Mouse (Mus musculus): ENCODE data around the gene Ranbp3. TPM values are rescaled to one million over a fixed set of nuclear protein-coding genes. Genes with fewer than 3 reads are reported as not detected.

The Ranbp3 gene
- polyA plus RNA-seq, 1 experiment from 2014 or later: 109 TPM

DNA sequence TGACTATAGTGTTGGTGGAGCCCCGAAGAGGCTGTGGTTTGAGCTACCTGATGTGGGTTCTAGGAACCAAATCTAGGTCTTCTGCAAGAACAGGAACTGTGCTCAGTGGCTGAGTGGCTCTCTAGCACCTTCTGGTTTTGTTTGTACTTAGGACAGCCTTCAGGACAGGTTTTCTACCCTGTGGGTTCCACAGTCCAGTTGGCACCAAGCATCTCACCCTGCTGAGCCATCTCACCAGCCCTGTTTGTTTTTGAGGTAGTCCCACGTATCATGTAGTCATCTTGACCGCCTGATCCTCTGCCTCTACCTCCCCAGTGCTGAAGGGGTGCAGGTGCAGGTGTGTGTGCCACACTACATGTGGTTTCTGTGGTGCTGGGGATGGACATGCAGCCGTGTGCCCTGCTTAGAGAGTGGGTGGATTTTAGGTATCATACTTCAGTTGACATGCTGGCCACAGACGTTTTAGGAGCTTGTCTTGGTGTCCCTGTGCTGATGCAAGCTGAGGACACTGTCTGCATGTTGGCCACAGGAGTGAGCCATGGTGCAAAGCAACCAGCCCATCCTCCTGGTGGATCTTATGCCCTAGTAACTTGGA is 10.5 kb downstream of the Ranbp3 start:
- 86% methylated on average over 5 of the region's 5 CpGs for WGBS
- Histone ChIP-seq H3K9me3 (no peaks in the 10 kb centered on the region), H3K4me3 (no peak overlapping the region), H3K36me3 (replicated peaks) (peaks cover 22% of the 10 kb centered on the region), H3K27ac (no peak overlapping the region), H3K9ac (no peak overlapping the region), H3K4me1 (peaks cover 8% of the 10 kb centered on the region; the same call in 1 of the 2 replicates), H3K27me3 (replicated peaks) (no peaks in the 10 kb centered on the region), H3K4me2 (no peak overlapping the region)
- no peak for ATAC-seq (replicated peaks)

DNA sequence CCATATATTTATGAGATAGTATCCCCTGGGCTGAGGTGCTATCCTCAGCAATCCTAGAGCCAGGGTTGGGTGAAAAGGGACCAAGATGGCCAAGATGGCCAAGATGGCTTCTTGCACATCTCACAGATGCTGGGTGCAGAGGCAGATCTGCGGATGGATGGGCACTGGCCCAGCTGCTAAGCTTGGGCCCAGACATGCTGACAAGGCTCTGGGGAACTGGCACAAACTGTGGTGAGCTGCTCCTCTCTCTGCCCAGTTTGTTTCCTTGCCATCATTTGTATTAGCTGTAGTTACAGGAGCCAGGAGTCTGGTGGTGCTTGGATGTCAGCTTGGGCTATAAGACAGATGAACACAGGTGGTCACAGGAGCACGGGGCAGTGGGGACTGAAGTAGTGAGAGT is 11.6 kb downstream of the Ranbp3 start:
- no peak for ATAC-seq (replicated peaks)
- 86% methylated on average over 2 of the region's 2 CpGs for WGBS
- no peaks in the 10 kb centered on the region for H3K9me3 ChIP-seq
- H3K27ac ChIP-seq: no peak overlapping the region
- peaks cover 26% of the 10 kb centered on the region for H3K36me3 ChIP-seq (replicated peaks)
- no peak overlapping the region for H3K9ac ChIP-seq
- no peaks in the 10 kb centered on the region for H3K27me3 ChIP-seq (replicated peaks)
- peaks cover 6% of the 10 kb centered on the region; the same call in 1 of the 2 replicates for H3K4me1 ChIP-seq
- H3K4me2 ChIP-seq: no peak overlapping the region
- no peak overlapping the region for H3K4me3 ChIP-seq

DNA sequence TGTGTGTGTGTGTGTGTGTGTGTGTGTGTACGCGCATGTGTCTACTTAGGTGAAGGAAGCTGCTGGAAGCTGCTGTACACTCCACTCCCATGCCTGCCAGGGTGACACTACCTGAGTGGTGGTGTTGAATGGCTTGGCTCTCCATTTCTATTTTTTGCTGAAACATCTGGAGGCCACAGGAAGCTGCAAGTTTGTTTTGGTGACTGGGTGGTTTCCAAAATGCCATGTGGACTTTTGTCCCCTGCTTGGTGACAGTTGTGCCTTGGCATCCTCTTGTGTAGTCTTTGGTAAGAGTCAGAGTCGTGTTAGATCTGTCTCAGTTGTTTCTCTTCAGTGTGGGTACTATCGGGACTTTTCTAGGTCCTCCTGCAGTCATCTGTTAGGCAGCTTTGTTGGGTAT is 13.7 kb downstream of the Ranbp3 start:
- no peaks in the 10 kb centered on the region for H3K27me3 ChIP-seq (replicated peaks)
- H3K9ac ChIP-seq: no peak overlapping the region
- H3K9me3 ChIP-seq: no peaks in the 10 kb centered on the region
- H3K4me3 ChIP-seq: no peak overlapping the region
- H3K36me3 ChIP-seq (replicated peaks): peaks cover 30% of the 10 kb centered on the region
- H3K27ac ChIP-seq: no peak overlapping the region
- H3K4me1 ChIP-seq: peaks cover 5% of the 10 kb centered on the region; the same call in 1 of the 2 replicates
- H3K4me2 ChIP-seq: no peak overlapping the region
- ATAC-seq (replicated peaks): no peak
- 85% methylated on average over 3 of the region's 4 CpGs for WGBS

DNA sequence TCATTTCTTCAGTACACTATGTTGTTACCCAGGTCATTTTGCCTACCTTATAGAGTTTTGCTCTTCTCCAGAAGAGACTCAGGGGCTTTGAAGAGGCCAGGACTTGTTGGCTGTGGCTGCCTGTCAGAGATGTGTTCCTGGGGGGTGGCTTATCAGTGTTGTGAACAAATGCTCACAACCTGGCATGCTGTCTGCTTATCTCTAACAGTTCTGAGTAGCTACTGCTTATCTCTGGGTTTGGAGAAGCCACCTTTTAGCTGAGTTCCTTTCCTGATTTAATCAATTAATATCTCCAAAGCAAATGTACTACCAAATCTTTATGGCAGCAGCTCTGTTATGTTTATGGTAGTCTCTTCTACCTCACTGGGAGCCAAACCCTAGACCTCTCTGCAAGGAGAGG is 15.0 kb downstream of the Ranbp3 start:
- no peaks in the 10 kb centered on the region for H3K9me3 ChIP-seq
- H3K9ac ChIP-seq: no peak overlapping the region
- H3K36me3 ChIP-seq (replicated peaks): peaks cover 27% of the 10 kb centered on the region
- no peak overlapping the region for H3K27ac ChIP-seq
- no peaks in the 10 kb centered on the region for H3K27me3 ChIP-seq (replicated peaks)
- no peak overlapping the region for H3K4me3 ChIP-seq
- ATAC-seq (replicated peaks): no peak
- H3K4me1 ChIP-seq: peaks cover 7% of the 10 kb centered on the region; the same call in 1 of the 2 replicates
- H3K4me2 ChIP-seq: no peak overlapping the region

DNA sequence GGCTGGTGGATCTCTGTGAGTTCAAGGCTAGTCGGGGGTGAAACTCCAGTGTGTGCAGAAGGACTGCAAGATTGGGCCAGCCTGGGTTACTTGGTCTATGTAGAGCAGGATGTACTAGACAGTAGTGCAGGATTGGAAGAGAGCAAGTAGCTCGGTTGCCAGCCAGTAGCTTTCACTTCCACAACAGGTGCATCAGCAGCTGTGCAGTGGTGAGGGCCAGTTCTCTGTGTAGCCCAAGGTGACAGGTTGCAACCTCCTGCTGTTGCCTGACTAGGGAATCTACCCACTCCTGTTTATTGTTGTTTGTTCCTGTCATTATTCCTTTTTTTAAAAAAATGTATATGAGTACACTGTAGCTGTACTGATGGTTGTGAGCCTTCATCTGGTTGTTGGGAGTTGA is 15.6 kb downstream of the Ranbp3 start:
- Histone ChIP-seq H3K27ac (no peak overlapping the region), H3K36me3 (replicated peaks) (peaks cover 29% of the 10 kb centered on the region), H3K4me2 (no peak overlapping the region), H3K9me3 (no peaks in the 10 kb centered on the region), H3K9ac (no peak overlapping the region), H3K4me1 (peaks cover 13% of the 10 kb centered on the region), H3K27me3 (replicated peaks) (no peaks in the 10 kb centered on the region), H3K4me3 (no peak overlapping the region)
- WGBS: 94% methylated on average over 2 of the region's 2 CpGs
- no peak for ATAC-seq (replicated peaks)

DNA sequence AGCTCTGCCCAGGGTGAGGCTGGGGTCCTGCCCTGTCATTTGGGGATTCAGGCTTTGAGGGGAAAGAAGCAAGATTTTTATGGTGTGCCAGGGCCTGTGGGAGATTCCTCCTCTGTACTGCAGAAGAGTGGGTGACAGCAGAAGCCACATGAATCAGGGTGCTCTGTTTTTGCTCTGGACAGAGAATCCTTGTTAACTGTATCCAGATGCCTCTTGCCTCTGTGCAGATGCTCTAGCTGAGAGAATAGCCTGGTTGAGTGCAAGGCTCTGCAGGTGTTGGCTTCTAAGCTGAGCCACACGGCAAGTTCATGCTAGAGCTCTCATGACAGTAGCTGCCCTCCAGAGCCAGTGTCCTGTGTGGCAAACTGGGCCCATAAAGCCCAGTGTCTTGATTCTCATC is 20.3 kb downstream of the Ranbp3 start:
- Histone ChIP-seq H3K27ac (peak overlapping the region; percentile 42; the same call in 1 of the 2 replicates), H3K4me3 (no peak overlapping the region), H3K9ac (no peak overlapping the region), H3K36me3 (replicated peaks) (peaks cover 40% of the 10 kb centered on the region), H3K9me3 (no peaks in the 10 kb centered on the region), H3K27me3 (replicated peaks) (no peaks in the 10 kb centered on the region), H3K4me2 (no peak overlapping the region), H3K4me1 (peaks cover 12% of the 10 kb centered on the region)
- no peak for ATAC-seq (replicated peaks)
- 49% methylated on average over 1 of the region's 1 CpGs for WGBS

DNA sequence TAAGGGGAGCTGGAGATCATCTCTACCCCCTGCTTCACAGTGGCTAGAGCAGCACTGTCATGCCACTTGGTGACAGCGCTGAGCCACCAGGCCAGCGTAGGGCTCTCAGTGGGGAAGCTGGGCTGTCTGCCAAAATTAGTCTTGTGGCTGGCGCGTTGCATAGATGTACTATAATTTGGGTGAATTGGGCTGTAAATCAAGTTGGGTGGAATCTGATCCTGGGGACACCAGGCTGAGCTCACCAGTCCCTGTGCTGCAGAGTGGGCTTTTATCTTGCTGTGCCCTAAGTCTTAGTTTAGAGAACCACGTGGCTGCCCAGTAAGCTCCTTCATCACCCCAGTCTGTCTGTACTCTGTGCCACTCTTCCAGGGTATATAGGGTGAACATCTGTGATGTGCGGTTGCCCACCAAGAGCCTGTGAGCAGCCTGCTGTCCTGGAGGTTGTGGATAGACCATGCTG is 20.8 kb downstream of the Ranbp3 start:
- peak overlapping the region; percentile 42; the same call in 1 of the 2 replicates for H3K27ac ChIP-seq

DNA sequence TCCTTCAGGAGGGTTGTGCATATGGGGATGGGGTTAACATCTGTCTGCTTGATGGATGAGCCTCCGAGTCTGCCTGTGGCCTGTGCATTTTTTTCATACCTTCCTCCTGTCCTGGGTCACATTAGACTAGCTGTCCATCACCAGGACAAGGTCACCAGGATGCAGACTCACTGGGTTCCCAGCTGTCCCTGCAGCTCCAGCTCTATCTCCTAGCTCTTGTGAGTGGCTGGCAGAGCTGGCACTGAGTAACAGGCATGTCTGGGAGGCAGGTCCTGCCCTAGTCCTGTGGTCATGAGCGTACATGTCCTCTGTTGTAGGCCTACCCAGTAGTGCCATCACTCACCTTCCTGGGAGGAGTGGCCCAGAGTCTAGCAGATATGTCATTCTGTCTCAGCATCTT is 27.4 kb downstream of the Ranbp3 start:
- no peak overlapping the region for H3K27ac ChIP-seq
- no peak overlapping the region for H3K4me3 ChIP-seq
- 92% methylated on average over 2 of the region's 2 CpGs for WGBS
- no peaks in the 10 kb centered on the region for H3K27me3 ChIP-seq (replicated peaks)
- H3K9me3 ChIP-seq: no peaks in the 10 kb centered on the region
- no peaks in the 10 kb centered on the region for H3K4me1 ChIP-seq
- ATAC-seq (replicated peaks): no peak
- peaks cover 74% of the 10 kb centered on the region for H3K36me3 ChIP-seq (replicated peaks)
- H3K4me2 ChIP-seq: no peak overlapping the region
- H3K9ac ChIP-seq: no peak overlapping the region

More for the DNA sequence above, 20.8 kb downstream of the Ranbp3 start:
- H3K9me3 ChIP-seq: no peaks in the 10 kb centered on the region
- no peak overlapping the region for H3K4me3 ChIP-seq
- ATAC-seq (replicated peaks): peak; percentile 53
- no peaks in the 10 kb centered on the region for H3K27me3 ChIP-seq (replicated peaks)
- 47% methylated on average over 6 of the region's 6 CpGs for WGBS
- no peak overlapping the region for H3K4me2 ChIP-seq
- no peak overlapping the region for H3K9ac ChIP-seq
- H3K4me1 ChIP-seq: peaks cover 12% of the 10 kb centered on the region
- H3K36me3 ChIP-seq (replicated peaks): peaks cover 41% of the 10 kb centered on the region

DNA sequence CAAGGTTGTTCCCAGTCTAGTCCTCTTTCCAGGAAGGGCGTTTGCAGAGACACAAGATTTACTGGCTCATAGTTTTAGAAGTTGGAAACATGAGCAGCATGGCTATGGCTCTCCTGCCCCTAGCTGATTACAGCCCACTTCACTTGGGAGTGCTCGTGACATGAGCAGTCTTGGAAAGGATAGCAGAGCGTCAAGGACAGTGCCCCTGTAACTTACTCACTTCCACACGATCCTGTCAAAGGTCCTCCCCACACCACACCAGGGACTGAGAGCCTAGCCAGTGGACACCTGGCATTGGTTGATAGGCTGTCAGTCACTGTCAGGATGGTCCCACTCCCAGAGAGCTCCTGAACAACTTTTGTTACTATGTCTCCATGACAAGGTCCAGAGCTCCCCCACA is 29.9 kb downstream of the Ranbp3 start:
- Histone ChIP-seq H3K36me3 (replicated peaks) (peaks cover 80% of the 10 kb centered on the region), H3K4me1 (no peaks in the 10 kb centered on the region), H3K4me2 (no peak overlapping the region), H3K4me3 (no peak overlapping the region), H3K27ac (no peak overlapping the region), H3K9ac (no peak overlapping the region), H3K9me3 (no peaks in the 10 kb centered on the region), H3K27me3 (replicated peaks) (no peaks in the 10 kb centered on the region)
- 93% methylated on average over 4 of the region's 4 CpGs for WGBS
- ATAC-seq (replicated peaks): no peak

DNA sequence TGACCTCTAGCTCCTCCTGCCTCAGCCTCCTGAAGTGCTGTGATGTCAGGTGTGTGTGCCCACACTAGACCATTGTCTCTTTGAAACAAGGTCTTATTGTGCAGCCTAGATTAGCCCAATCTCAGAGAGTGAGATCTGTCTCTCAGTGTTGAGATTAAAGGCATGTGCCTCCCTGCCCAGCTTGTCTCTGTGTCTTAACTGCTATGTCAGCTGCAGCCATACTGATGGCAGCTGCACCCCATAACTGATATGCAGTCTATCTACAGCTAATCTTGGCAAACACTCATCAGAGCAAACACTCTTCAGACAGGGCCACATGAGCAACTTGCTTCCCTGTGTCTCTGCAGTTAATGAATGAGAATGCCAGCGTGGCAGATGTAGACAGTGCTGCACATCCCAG is 33.4 kb downstream of the Ranbp3 start:
- H3K9me3 ChIP-seq: no peaks in the 10 kb centered on the region
- no peak for ATAC-seq (replicated peaks)
- no peak overlapping the region for H3K4me2 ChIP-seq
- H3K4me1 ChIP-seq: no peaks in the 10 kb centered on the region
- H3K4me3 ChIP-seq: no peak overlapping the region
- no peaks in the 10 kb centered on the region for H3K27me3 ChIP-seq (replicated peaks)
- H3K9ac ChIP-seq: no peak overlapping the region
- H3K36me3 ChIP-seq (replicated peaks): peaks cover 82% of the 10 kb centered on the region
- H3K27ac ChIP-seq: no peak overlapping the region
- WGBS: 94% methylated on average over 1 of the region's 1 CpGs

DNA sequence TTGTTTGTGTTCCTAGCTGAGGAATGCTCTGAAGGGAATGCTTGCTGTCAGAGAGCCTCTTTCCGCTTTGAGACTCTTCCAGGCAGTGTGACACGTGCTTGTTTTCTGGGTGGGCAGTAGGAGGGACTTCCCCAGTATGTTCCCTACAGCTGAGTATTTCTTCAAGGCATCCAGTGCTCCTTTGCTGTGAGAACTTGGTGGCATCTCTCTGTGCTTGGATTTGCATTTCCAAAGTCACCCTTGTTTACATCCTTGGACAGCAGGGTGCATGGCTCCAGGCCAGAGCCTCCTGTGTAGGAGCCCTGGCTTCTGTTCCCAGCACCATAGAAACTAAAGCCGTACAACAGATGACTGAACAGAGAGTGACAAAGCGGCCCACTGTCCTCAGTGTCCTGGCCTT is 35.6 kb downstream of the Ranbp3 start:
- Histone ChIP-seq H3K27me3 (replicated peaks) (no peaks in the 10 kb centered on the region), H3K9me3 (no peaks in the 10 kb centered on the region), H3K27ac (no peak overlapping the region), H3K36me3 (replicated peaks) (peaks cover 68% of the 10 kb centered on the region), H3K4me3 (no peak overlapping the region), H3K4me2 (no peak overlapping the region), H3K4me1 (no peaks in the 10 kb centered on the region), H3K9ac (no peak overlapping the region)
- ATAC-seq (replicated peaks): no peak
- WGBS: 70% methylated on average over 4 of the region's 4 CpGs

DNA sequence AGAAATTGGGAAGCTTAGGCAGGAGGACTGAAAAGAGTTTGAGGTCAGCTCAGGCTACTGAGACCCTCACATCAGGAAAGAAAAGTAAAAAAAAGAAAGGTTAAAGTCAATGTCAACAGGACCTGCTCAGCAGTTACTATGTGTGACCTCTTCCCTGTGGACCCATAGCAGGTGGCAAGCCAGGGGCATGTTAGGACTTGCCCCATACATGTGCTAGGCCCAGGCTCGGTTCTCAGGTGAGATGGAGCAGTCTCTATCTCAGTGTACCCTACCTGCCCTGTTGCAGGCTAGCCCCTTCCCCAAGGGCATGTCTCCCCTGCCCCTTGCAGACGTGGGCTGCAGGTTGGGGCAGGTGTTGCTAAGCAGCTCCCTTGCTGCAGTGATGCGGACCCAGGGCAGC is 36.6 kb downstream of the Ranbp3 start:
- WGBS: 85% methylated on average over 3 of the region's 3 CpGs
- H3K27me3 ChIP-seq (replicated peaks): no peaks in the 10 kb centered on the region
- no peaks in the 10 kb centered on the region for H3K4me1 ChIP-seq
- no peak overlapping the region for H3K4me2 ChIP-seq
- H3K9me3 ChIP-seq: no peaks in the 10 kb centered on the region
- no peak overlapping the region for H3K4me3 ChIP-seq
- H3K9ac ChIP-seq: no peak overlapping the region
- no peak for ATAC-seq (replicated peaks)
- H3K27ac ChIP-seq: no peak overlapping the region
- peaks cover 66% of the 10 kb centered on the region for H3K36me3 ChIP-seq (replicated peaks)

DNA sequence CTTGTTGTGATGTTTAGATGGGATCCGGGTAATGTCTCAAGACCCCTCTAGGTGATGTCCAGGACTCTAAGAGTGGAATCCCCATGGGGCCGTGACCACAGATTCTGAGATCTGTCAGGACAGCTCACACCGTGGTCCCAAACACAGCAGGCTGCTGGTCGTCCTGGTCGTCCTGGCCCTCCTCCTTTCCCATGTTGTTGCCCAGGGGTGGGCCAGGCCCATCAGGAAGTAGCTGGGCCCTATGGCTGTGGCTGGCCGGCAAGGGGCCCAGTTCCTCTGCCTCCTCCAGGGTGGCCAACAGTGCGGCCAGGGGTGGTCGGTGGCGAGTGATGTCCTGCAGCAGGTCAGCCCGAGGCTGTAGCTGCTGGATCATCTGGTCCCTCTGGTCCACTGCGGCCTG is 42.3 kb downstream of the Ranbp3 start:
- Histone ChIP-seq H3K27me3 (replicated peaks) (no peaks in the 10 kb centered on the region), H3K36me3 (replicated peaks) (peaks cover 13% of the 10 kb centered on the region), H3K4me2 (peak overlapping the region; percentile 84), H3K4me1 (peaks cover 33% of the 10 kb centered on the region), H3K9me3 (no peaks in the 10 kb centered on the region), H3K27ac (0 out of 2 replicates have a peak overlapping the region, but pooled peaks have one; percentile 91), H3K4me3 (peak overlapping the region; percentile 79), H3K9ac (peak overlapping the region; percentile 87; the same call in 1 of the 2 replicates)
- no peak for ATAC-seq (replicated peaks)
- WGBS: 65% methylated on average over 11 of the region's 11 CpGs
